Mouse (Mus musculus) urinary bladder, postnatal 4 days (tissue): ENCODE data around the gene Gm45261.

Experiments used
- DNase-seq, 2 experiments: peaks; one replicate each; pipeline ENCODE4 v3.0.0; 2021 to 2022; ENCODE audit warnings: low spot score in 2 of 2

Gene Gm45261

DNA sequence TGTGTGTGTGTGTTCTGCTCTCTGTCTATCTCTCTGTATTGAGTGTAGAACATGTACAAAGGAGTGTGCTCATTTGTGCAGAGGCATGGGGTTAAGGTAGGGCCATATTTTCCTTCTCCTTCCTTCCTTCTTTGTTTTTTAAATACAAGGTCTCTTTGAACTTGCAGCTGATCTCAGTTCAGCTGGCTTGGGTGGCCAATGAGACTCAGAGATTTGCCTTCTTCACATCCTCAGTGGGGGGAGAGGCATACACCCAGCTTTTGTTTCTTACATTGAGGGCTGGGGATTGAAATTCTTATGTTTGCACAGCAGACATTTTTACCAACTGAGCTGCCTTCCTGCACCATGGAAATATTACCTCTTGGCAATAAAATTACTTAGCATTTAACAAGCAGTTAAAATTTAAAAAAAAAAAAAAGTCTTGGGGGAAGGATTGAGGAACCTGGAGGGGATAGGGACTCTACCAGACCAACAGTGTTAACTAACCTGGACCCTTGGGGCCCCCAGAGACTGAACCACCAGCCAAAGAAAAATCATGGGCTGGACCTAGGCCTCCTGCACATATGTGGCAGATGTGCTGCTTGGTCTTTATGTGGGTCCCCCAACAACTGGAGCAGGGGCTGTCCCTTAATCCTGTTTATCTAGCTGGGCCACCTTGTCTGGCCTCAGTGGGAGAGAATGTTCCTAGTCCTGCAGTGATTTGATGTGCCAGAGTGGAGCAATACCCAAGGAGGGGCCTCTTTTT, 50.8 kb downstream of the Gm45261 start:
- DNase-seq = no peak

DNA sequence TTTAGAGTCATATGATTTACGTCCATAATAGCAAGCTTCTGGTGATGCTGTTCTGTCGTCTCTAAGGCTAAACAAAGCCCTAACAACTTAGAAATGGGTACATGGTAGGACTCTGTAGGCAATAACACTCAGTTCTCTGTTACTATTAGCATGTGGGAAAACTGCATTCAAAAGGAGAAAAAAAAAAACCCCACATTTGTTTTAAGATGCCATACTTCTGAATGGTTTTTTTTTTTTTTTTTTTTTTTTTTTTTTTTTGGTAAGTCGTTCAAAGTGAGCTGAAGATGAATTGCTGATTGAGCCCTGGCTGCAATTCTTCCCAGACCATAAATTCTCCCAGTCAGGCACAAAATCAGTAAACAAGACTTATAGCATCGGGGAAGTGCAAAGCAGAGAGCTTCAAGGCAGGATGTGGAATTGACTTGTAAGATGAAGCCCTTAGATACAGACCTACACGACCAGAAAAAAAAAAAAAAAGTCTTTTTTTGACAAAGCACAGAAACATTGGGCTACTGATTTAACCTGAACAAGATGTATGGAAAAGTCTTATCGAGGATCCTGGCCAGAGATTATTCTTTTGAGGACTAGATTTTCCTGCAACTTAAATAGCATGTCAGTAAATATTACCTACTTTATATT, 51.7 kb downstream of the Gm45261 start:
- no peak for DNase-seq

DNA sequence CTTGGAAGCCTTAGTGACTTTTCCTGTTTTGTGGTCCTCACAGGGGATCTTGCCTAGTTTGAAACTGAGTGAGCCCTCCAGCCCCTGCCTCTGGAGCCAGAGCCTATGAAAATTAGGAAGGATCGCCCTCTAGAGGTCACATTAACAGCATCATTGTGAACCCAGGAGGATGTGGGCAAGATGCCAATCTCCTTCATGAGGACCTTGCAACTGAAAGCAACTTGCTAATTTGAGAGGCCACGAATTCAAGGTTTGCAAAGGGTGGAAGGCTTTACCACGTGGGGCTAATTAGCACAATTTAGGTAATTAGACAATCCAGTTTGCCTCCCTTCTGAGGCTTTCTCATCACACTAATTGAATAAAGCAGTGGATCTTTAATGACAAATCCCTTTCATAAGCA, 52.7 kb downstream of the Gm45261 start:
- DNase-seq = peak in 1 of 2 experiments; percentile 21

GRCm38 (mm10) chr1:80404196-80404595, 57.1 kb downstream of the Gm45261 start:
- DNase-seq = no peak

DNA sequence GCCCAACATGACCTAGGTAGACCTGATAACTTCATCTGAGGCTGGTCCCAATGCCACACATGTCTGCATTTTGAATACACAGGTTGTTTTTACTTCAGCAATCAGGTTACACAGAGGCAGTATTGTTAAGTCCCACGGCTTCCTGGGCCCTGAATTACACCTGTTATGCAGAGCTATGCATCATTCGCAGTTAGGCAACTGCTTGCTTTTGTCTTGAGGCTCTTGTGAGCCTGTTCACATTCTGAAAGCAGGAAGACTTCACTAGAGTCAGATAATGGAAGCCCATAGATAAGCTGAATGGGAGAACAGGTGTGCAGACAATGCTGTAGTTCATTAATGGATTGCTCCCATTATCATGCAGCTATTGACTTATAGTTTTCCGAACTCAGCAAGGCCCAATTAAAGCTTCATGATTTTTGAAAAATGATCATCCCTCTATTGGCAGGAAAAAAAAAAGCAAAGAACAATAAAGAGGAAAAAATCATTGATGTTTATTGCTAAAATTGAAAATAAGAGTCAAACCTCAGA, 57.8 kb downstream of the Gm45261 start:
- no peak for DNase-seq

DNA sequence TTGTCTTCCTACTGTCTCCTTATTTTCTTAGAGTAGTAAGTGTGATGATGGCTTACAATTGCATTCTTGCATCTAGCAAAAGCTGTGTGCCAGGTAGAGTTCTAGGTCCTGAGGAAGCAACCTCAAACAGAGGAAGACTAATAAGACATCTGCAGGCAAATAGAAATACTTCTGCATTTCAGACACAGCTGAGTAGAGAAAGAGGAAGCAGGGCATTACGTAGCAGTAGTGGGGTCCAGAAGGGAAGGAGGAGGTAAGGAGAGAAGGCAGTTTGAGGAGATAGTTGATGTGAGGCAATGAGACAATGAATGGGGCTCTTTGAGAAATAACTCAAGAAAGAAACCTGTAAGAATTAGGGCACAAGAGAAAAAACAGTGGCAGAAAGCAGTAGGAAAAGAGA, 59.3 kb downstream of the Gm45261 start:
- DNase-seq = no peak
